Mouse (Mus musculus) cerebellum, adult 11-12 months (tissue): ENCODE results near the gene Efcab11.
A peak's percentile ranks its signal among the peaks of the same experiment; 100 is the strongest.

Experiments used
- DNase-seq: peaks from one replicate; pipeline ENCODE4 v3.0.0; 2022

Gene Efcab11

DNA sequence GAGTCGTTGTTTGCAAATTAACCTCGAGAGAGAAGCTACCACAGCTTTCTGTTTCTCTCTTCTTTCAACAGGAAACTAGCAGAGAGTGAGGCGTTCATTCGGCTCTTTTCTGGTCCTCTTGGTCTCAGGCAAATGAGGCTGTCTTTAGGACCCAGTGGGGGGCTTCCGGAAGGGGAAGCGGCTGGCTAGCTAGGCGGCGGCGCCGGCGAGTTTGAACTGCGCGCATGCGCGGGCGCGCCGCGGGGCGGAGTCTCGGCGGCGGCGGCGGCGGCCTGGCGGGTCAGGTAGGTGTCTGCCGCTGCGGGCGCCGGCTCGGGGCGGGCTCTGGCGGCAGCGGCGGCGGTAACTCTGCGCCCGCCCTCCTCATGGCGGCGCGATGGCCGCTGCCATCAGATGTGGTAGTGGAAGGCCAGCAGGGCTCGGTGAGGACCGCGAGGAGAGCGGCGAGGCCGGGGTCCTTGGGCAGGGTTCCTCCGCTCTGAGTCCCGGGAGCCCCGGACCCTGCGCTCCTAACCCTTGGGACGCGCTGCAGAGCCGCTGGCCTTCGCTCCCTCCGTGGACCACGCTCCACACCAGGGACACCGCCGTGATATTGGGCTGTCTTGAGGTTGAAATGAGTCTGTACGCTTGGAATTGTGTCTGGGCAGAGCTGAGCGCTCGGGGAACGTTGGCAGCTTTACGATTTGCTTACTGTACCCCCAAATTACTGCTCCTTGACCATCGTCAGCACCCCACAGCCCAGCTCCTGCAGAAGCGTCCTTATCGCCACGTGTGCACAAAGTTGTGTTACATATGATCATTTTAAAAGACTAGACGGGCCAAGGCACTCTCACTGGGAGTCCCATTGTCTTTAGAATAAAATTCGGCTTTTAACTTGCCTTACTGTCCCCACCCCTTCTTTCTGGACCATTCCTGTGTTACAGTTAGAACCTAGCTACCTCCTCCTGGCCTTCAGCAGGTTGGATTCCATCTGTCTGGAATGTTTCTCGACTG lies at the start of gene Efcab11, which contains the start of gene Tdp1:
Gene Efcab11, minus strand, starts transcription at position 171 of the 993 bp plus-strand sequence.
Gene Tdp1, plus strand, starts transcription at position 249 of the 993 bp plus-strand sequence.
- peak; percentile 95 for DNase-seq

DNA sequence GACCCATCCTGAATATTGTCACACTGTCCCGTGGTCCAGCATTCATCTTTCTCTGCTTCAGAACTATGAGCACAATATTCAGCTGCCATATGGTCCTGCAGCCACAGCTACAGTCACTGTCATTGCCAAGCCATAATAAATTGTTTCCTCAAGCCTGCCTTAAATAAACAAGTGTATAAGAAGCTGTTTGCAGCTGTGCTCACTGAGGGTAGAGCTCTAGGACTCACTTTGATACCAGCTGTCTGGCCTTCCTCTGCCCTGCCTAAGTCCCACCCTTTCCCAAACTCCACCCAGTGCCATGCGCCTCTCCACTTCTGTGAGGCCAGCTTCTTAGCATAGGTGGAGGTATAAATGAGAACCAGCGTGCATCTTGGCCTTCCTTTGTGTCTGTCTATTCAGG lies 49.4 kb upstream of the Efcab11 start:
- no peak for DNase-seq

DNA sequence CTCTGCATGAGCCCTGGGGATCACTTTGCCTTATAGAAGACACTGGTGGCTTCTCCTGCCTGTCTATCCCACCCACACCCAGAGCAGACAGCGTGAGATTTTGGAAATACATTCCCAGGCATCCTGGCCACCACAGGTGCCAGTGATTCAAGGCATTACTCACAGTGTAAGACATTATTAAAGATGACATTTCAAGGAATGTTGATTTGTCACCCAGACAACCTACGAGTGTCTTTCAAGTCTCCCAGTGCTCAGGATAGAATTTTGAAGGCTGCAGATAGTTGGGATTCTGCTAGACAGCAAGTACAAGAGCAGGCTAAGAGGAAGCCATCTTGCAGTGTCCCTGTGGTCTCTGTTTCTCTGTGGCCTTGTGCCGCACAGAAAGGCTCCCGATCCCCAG lies 48.0 kb upstream of the Efcab11 start:
- DNase-seq: no peak

DNA sequence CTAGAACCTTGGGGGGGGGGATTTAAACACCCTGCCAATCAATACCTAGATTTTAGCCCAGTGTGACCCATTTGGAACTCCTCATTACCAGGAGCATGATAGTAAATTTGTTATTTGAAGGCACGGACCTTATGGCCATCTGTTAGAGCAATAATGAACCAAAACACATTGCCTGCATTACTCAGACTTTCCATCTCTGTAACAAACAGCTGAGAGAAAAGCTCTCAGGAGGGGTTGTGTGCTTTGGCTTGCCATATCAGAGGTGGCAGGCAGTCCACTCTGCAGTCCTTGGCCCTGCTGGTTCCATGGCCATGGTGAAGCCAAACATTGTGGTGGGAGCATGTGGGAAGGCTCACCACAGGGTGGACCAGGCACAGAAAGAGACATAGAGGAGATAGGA lies 44.9 kb upstream of the Efcab11 start:
- DNase-seq: no peak

DNA sequence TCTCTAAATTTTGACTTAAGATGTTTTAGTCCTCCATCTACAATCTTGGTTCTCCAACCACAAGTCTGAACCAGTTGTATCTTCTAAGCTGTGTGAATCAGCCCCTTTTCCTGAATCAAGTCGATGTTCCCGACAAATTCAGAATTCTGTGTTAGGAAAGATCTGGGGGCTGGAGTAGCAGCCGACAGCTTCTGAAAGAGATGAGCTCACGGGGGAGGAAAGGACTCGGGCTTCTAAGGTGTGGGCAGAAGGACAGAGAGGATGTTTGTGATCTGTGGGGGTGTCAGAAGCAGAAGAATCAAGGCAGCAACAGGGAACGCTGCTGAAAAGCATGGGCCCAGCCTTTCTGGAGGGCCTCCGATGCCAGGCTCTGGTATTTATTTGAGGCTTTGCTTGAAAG lies 44.1 kb upstream of the Efcab11 start:
- DNase-seq: no peak

DNA sequence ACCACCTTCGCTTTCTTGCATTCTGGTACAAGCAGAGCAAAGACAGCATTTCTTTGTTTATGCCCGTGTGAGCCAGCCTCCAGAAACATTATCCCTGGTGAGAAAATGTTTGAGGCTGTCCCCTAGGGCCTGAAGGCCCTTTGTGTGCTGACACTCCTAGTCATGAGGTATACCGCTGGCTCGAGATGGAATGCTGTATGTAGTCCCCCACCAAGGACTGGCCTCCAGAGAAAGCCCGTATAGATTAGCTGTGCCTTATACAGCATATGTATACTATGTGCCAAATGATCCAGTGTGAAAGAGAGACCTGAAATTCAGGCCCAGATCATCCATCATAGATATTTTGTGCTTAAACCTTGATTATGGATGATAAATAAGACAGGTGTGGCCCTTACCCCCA lies 39.5 kb upstream of the Efcab11 start:
- DNase-seq: no peak

DNA sequence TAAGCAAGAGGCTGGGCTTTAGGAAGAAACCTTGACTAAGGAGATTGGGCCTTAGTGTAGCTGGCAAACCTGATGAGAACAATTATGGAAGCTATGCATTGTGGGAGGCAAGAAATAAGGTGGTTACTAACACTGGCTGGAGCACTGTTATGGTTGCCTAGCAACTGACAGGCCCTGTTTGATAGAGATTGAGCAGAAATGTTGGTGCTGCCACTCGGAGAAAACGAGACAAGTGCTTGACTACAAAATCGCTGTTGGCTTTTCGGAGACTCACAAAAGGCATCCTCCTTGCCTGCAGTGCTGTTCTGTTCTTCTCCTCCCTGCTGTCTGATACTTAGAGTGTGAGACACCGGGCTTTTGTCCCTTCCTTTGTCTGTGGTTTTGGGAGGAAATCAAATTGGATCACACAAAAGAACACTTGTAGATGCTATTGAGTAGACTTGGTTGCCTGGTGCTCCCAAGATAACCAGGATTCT lies 38.9 kb upstream of the Efcab11 start:
- no peak for DNase-seq

DNA sequence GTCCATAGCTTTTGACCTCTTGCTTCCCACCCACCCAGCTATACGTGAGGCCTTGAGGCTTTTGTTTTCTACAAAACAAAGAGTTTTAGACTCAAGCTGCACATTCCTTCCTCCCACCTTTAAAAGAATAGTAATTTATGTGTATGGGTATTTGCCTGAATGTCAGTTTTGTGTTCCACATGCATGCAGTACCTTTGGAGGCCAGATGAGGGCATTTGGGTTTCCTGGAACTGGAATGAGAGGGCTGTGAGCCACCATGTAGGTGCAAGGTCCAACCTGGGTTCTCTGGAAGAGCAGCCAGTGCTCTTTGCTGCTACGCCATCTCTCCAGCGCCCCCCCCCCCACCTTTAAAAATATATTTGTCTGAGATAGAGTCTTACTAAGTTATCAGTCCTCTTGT lies 36.8 kb upstream of the Efcab11 start:
- DNase-seq: no peak

DNA sequence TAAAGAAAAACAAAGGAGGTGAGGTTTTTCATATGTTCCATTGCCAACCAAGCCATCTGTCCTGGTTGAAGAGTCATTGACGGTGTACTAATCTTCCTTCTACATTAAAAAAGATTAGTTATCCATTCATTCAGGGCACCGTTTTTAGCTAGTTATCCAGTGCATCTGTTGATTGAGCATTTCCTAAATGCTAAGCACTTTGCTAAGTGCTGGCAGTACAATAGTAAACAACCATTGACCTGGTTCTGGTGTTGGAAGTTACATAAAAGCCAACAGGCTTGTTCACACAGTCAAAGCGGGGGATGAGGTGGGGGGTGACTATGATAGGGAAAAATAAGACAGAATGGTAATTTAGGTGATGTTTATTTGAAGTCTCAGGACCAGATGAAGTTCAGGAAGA lies 35.4 kb upstream of the Efcab11 start:
- DNase-seq: no peak

DNA sequence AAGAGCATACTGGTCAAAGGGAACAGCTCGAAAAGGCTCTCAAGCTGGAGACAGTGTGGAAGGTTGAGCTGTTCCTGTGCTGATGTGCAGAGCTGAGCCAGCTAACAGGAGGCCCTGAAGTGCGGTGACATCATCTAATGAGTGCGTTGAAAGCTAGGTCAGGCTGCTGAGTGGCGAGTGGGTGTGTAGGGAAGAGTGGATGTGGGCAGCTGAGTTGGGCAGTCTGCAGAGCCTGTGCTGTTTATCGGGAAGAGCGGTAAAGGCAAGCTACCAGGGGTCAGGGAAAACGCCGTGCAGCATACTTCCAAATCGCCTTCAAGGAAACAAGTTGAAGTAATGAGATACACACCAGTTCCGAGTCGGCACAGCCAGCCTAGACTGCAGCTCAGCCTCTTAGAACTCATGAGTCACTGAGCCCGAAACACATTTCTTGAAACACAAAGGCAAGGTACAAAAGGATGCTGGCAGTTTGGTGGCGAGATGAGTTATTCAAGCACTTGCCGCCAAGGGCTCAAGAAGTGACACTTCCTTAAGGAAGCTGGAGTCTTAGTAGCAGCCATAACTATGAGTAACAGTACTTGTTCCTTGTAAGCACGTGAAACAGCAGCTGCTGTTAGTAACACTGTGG lies 33.7 kb upstream of the Efcab11 start:
- DNase-seq: no peak

DNA sequence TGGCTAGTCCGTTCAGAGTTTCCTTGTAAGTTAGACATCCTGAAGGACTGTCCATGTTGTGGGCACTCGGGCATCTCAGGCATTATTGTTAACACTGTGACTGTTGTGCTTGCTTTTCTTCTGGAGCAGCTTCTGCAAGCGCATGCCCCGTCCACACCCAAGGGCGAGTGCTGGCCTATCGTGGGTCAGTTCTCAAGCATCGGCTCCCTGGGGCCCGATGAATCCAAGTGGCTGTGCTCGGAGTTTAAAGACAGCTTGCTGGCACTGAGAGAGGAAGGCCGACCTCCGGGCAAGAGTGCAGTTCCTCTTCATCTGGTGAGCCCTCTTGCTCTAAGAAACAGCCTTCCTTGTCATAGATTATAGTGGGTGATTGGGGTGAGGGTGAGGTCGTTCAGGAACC lies 27.2 kb upstream of the Efcab11 start:
- DNase-seq: no peak

DNA sequence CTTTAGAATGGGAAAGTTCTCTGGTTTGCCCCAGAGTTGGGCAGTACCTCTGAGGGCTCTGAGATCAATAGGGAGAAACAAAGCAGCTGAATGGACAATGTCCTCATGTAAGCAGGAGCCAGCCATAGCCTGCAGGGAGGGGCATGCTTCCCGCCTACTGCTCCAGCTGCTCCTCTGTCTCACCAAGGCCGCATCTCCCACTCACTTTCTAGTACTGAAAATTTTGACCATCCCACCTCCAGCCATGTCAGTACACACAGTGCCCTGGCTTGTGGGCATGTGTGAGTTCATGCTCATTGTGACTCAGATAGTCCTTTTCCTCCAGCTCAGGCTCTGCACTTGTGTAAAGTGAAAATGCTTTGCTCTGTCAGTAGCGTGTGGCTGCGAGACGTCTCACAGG lies 20.3 kb upstream of the Efcab11 start:
- DNase-seq: no peak

DNA sequence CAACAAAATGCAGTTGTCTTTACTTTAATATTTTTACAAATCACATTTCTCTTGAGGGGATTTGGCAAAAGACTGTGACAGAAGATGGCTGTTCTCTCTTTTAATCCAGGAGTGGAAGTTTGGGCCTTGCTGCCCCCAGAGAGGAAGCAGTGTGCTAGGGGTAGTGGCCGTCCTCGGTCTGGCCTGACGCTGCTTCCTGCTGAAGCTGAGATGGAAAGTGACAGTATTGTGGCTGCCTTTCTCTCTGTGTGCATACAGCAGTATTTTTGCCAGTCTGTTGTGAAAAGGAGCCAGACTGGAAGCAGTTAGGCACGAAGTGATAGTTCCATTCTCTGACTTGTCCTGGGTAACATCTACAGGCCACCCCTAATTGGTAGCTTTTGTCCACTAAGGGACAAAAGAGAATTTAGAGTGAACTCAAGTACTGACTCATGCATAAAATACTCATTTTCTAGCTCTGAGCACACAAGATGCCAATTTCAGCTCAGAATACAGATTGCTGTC lies 18.7 kb upstream of the Efcab11 start:
- DNase-seq: no peak

DNA sequence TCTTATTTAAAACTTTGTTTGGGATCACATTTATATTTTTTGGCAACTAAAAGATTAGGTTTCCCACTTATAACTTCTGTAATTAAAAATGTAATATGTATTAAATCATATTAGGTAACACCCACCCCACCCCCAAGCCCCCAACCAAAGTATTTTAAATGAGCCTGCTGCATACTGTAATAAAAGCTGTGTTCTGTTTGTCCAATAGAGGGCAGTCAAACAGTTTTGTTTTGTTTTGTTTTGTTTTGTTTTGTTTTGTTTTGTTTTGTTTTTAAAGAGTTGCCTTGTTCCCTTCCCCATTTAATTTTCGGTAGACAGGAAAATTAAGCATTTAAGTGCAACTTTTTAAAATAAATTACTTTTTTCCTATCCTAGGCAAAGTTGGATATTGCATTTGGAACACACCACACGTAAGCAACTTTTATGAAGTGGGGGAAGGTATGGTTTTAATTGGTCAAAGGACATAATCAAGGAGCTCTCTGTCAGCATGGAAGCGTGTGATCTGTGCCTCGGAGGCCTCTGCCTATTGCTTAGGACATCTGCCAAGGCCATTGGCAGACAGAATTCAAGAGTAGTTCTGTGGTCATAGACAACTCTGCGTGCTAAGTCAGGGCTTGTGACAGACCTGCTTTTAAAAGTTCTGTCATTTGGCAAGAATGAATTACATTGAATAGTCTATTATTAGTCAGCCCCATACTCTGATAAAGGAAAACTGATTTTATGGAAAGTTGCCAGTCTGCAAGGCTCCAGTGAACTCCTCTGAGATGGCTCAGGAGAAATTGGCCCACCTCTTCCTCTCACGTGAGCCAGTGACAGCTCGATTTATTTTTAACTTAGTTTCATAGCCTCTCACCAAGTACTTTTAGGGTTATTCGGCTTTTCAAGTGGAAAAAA lies 18.0 kb upstream of the Efcab11 start:
- DNase-seq: no peak

DNA sequence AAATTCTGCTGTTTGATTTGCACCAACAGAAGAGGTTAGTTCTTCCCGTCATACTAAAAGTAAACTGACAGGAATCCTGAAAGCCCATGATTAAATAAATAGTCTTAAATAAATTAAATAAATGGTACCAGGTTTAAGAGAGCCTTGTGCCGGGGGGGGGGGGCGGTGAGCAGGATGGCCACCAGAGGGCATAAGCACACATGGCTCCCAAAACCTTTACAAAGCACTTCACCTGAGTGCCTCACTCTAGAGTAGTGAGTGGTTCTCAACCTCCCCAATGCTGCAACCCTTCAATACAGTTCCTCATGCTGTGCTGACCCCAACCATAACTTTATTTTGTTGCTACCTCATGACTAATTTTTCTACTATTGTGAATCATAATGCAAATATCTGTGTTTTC lies 15.8 kb upstream of the Efcab11 start:
- no peak for DNase-seq

DNA sequence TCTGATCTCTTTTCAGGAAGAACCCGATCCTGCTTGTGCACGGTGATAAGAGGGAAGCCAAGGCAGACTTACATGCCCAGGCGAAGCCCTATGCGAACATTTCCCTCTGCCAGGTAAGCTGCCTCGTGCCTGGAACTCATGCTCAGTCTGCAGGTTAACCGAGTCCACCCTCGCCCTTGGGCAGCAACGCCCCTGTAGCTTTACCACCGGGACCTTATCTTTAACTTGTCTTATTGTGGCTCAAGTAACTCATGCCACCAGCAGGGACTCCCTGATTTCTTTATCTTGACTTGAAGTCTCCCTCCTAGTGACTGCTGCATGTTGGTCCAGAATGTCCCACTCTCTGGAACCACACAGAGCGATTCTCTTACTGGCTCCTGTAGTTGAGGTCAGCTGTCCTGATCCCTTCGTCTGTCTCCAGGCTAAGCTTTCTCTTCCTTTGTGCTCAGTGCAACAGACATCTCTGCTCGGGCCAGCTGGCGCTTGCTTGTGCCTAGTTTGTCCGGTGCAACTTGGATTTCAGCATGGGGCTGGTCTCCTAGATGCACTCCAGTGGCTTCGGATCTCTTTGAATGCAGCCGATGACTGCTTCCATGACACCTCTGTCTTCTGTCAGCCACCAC lies 14.1 kb upstream of the Efcab11 start:
- DNase-seq: no peak

DNA sequence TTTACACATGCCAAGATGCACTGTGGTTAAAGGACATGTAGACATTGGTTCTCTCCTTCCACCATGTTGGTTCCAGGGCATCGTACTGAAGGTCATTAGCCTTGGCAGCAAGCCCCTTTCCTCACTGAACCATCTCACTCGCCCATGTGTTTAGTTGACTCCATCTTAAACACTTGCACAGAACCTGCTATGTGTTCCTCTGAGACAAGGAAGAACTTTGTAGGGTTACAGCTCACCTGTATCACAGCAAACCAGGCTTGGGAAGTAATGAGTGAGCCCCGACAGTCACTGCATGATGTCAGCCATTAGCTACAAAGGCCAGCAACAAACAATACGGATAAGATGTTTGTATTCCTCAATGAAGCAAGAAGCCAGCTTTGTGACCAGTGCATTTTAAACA lies 13.6 kb upstream of the Efcab11 start:
- no peak for DNase-seq

DNA sequence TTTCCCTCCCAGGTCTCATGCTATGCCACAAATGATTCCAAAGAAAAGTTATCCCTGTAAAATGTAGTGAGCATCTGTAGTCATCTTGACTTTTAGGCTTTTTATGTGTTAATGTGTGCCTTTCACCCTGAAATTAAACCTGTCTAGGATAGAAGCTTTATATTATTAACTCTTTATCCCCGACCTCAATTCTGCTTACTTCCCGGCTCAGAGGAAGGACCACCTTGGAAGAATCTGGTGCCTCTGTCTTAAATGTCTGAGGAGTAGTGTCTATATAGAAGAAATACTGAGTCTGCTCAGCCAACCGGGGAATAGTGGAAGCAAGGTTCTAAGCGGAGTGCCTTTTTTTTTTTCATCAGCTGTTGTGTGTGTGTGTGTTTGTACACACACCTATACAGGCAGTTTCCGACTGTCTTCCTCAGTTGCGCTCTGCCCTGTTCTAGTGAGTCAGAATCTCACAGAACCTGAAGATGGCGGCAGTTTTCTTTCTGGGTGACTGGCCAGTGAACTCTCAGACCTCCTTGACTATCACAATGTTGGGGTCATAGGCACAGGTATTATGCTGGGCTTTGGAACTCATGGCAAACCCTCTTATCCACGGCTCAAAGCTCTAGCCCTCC lies 1.2 kb upstream of the Efcab11 start:
- no peak for DNase-seq

DNA sequence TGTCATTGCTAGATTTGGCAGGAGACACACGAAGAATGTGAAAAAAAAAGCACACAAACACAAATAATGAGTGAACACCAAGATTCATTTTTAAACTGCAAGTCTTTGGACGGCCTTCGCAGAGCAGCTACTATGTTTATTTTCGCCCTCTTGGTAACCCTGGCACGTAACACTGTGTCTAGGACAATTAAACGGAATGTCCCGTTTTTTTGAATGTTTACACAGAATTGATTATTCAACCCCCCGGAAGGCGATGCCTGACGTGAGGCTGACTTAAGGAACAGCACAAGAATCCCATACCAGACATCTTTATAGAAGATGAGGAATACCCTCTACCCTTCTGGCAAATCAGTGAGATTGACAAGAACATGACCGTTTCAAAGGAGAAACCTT lies 530 bp downstream of the Efcab11 start:
- DNase-seq: peak; percentile 17

DNA sequence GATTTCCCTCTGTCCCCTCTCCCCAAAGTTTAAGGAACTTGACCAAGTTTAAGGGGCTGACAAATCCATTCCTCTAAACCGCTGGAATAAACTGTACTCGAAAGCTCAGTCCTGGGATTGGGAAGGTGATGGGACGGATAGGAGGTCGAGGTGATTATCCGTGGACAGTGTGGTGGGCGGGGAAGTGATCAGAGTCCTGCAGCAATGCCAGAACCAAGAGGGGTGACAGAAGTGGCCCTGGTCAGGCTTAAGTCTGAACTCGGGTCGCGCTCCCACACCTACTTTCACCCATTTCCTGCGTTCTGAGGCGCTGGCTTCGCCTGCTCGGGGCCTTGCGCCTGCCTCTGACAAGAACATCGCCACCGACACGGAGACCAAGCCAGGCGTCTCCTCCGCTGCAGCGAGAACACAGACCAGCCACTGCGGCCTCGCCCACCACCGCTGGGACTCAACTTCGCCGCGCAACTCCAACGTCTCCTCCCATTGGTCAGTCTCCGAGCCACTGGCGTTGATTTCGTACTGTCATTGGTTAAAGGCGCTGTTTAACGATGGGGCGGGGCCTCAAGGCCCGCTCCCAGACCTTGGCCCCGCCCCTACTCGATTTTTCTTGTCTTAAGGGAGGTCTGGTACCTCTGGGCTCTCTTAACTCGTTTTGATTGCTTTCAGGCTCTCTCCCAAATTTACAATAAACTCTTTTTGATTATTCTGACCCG lies 1.1 kb downstream of the Efcab11 start:
- DNase-seq: peak; percentile 80

DNA sequence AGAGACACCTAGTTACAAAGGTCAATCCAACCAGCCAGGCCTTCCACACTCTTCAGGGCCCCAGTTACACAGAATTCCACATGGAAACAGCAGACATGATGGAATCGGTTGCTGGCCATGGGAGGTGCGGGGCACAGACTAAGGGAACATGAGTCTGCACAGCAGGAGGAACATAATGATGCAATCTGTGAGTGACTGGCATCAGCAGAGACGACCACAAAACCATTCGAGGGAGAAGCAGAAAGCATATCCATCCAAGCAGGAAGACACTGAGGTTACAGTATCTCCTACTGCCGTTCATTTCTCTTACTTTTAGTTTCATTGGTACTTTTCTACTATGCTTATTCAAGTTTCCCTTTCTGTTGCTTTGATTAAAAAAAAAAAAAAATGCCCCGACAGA lies 9.6 kb downstream of the Efcab11 start:
- no peak for DNase-seq
